Mouse (Mus musculus) intestine, embryonic 15.5 days (tissue): ENCODE results near the gene Tox2. TPM values are rescaled to one million over a fixed set of nuclear protein-coding genes. Genes with fewer than 3 reads are reported as not detected.

Experiments used
- ATAC-seq: fragments of 200-750 bp; cut with Nextera tagmentation; 2 replicates; pipeline ENCODE4 v1.8.0; 2017; ENCODE audit warnings: moderate TSS enrichment, moderate library complexity
- H3K27ac ChIP-seq: fragments of 300-500 bp; sonication (generic); 2 replicates; pipeline ENCODE4 v1.5.1; 2015; ENCODE audit warnings: mild to moderate bottlenecking, inconsistent platforms
- H3K27me3 ChIP-seq: fragments of 300-500 bp; sonication (generic); replicated peaks from 2 replicates; pipeline ENCODE4 v1.6.1; 2015; ENCODE audit warnings: inconsistent platforms
- H3K36me3 ChIP-seq: fragments of 300-500 bp; sonication (generic); 2 replicates; pipeline ENCODE4 v1.6.1; 2015; ENCODE audit warnings: inconsistent platforms
- H3K4me1 ChIP-seq: fragments of 300-500 bp; sonication (generic); replicated peaks from 2 replicates; pipeline ENCODE4 v1.6.1; 2015; ENCODE audit warnings: inconsistent platforms
- H3K4me2 ChIP-seq: fragments of 300-500 bp; sonication (generic); replicated peaks from 2 replicates; pipeline ENCODE4 v1.6.1; 2015; ENCODE audit warnings: mild to moderate bottlenecking, inconsistent platforms
- H3K4me3 ChIP-seq: fragments of 300-500 bp; sonication (generic); replicated peaks from 2 replicates; pipeline ENCODE4 v1.5.1; 2015; ENCODE audit warnings: inconsistent platforms
- H3K9ac ChIP-seq: fragments of 300-500 bp; sonication (generic); 2 replicates; pipeline ENCODE4 v1.6.1; 2015; ENCODE audit warnings: inconsistent platforms
- H3K9me3 ChIP-seq: fragments of 300-500 bp; sonication (generic); 2 replicates; pipeline ENCODE4 v1.6.1; 2016; ENCODE audit warnings: inconsistent platforms
- WGBS: fragments of 180-500 bp; shearing (Covaris S2); methylation state at CpG from one replicate; pipeline ENCODE4 v1.1.7; 2015; 5-methylcytosine and 5-hydroxymethylcytosine counted together
- polyA plus RNA-seq: library from polyadenylated mRNA; unstranded; fragments of >200 nt; fragmentation: Nextera tagmentation; extraction: Ambion mirVana; gene quantifications from 2 replicates; pipeline ENCODE4 v1.2.1, GENCODE M21; 2015

Gene Tox2
- polyA plus RNA-seq, 1 experiment from 2014 or later, result 6.1 TPM

- ATAC-seq, result no peak
- H3K9me3 ChIP-seq, result no peaks in the 10 kb centered on the region
- H3K27me3 ChIP-seq, result peaks cover 35% of the 10 kb centered on the region
Measured at GRCm38 (mm10) chr2:163207315-163207714, 4.4 kb downstream of the Tox2 start.

GRCm38 (mm10) chr2:163209139-163209538 lies 6.2 kb downstream of the Tox2 start:
- no peak for ATAC-seq
- Histone ChIP-seq H3K9ac (no peak overlapping the region), H3K4me2 (no peak overlapping the region), H3K36me3 (no peaks in the 10 kb centered on the region), H3K4me1 (peaks cover 8% of the 10 kb centered on the region), H3K27me3 (peaks cover 23% of the 10 kb centered on the region), H3K4me3 (no peak overlapping the region), H3K27ac (no peak overlapping the region), H3K9me3 (no peaks in the 10 kb centered on the region)
- 75% methylated on average over 8 of the region's 8 CpGs for WGBS

More at GRCm38 (mm10) chr2:163207315-163207714, 4.4 kb downstream of the Tox2 start:
- H3K4me3 ChIP-seq, result no peak overlapping the region
- no peak overlapping the region for H3K27ac ChIP-seq
- no peaks in the 10 kb centered on the region for H3K36me3 ChIP-seq
- H3K9ac ChIP-seq, result no peak overlapping the region
- 97% methylated on average over 2 of the region's 2 CpGs for WGBS
- peaks cover 18% of the 10 kb centered on the region for H3K4me1 ChIP-seq
- H3K4me2 ChIP-seq, result no peak overlapping the region

- Histone ChIP-seq H3K36me3 (no peaks in the 10 kb centered on the region), H3K4me3 (no peak overlapping the region), H3K9me3 (no peaks in the 10 kb centered on the region), H3K4me2 (no peak overlapping the region; the same call in 1 of the 2 replicates), H3K4me1 (peaks cover 2% of the 10 kb centered on the region; the same call in 1 of the 2 replicates), H3K9ac (no peak overlapping the region), H3K27ac (no peak overlapping the region), H3K27me3 (peaks cover 3% of the 10 kb centered on the region; the same call in 1 of the 2 replicates)
- 14% methylated on average over 3 of the region's 3 CpGs for WGBS
- ATAC-seq, result peak; percentile 93
Measured at GRCm38 (mm10) chr2:163213085-163213484, 10.2 kb downstream of the Tox2 start.

- Histone ChIP-seq H3K36me3 (no peaks in the 10 kb centered on the region), H3K9ac (no peak overlapping the region), H3K27ac (no peak overlapping the region), H3K9me3 (no peaks in the 10 kb centered on the region), H3K4me1 (peaks cover 2% of the 10 kb centered on the region; the same call in 1 of the 2 replicates), H3K4me3 (no peak overlapping the region), H3K27me3 (peaks cover 10% of the 10 kb centered on the region; the same call in 1 of the 2 replicates), H3K4me2 (no peak overlapping the region)
- WGBS, result 67% methylated on average over 3 of the region's 3 CpGs
- ATAC-seq, result no peak
Measured at GRCm38 (mm10) chr2:163218095-163218494, 15.2 kb downstream of the Tox2 start.

DNA sequence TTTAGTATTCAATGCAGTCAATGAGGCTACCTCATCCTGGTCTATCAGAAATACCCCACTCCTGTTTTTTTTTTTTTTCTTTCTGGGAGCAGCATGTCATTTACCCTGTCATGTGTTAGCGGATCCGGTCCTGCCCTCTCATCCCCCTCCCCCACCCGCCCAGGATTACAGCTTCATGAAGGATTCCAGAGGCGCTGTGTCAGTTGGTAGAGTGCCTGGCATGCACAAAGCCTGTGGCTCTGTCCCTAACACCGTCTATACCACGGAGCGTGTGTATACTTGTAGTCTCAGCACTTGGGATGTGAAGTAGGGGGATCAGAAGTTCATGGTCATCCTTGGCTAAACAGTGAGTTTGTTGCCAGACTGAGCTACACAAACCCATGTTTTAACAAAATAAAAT lies 15.6 kb downstream of the Tox2 start:
- Histone ChIP-seq H3K4me2 (no peak overlapping the region), H3K36me3 (no peaks in the 10 kb centered on the region), H3K27me3 (peaks cover 10% of the 10 kb centered on the region; the same call in 1 of the 2 replicates), H3K4me3 (no peak overlapping the region), H3K9ac (no peak overlapping the region), H3K27ac (no peak overlapping the region), H3K9me3 (no peaks in the 10 kb centered on the region), H3K4me1 (no peaks in the 10 kb centered on the region)
- ATAC-seq, result no peak
- 47% methylated on average over 7 of the region's 7 CpGs for WGBS

- no peak for ATAC-seq
- H3K4me1 ChIP-seq, result 0 out of 2 replicates have a peak, but pooled peaks cover 5% of the 10 kb centered on the region
- H3K9ac ChIP-seq, result no peak overlapping the region
- no peaks in the 10 kb centered on the region for H3K36me3 ChIP-seq
- H3K27me3 ChIP-seq, result peaks cover 10% of the 10 kb centered on the region; the same call in 1 of the 2 replicates
- no peak overlapping the region for H3K27ac ChIP-seq
- 42% methylated on average over 5 of the region's 5 CpGs for WGBS
- no peaks in the 10 kb centered on the region for H3K9me3 ChIP-seq
- H3K4me2 ChIP-seq, result no peak overlapping the region
- no peak overlapping the region for H3K4me3 ChIP-seq
Measured at GRCm38 (mm10) chr2:163219447-163219846, 16.5 kb downstream of the Tox2 start.

DNA sequence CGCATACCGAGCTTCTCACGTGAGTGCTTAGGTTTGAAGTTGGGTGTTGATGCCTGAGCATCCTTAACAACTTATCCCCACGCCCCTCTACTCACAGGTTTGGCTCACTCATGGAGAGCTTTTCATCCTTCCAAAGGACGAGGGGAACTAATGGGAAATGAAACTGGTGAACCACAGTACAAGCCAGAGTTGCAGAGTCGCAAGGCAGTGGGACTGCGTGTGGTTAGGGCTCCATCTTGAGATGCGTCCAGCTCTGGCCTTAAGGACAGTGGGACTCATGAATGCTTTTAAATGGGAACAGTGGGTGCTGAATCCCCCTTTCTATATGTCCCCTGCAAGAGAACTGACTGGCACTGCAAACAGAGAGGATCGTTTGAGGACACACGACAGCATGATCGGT lies 17.8 kb downstream of the Tox2 start:
- Histone ChIP-seq H3K9me3 (no peaks in the 10 kb centered on the region), H3K4me2 (no peak overlapping the region), H3K36me3 (no peaks in the 10 kb centered on the region), H3K9ac (no peak overlapping the region), H3K27ac (no peak overlapping the region), H3K27me3 (peaks cover 10% of the 10 kb centered on the region; the same call in 1 of the 2 replicates), H3K4me3 (no peak overlapping the region), H3K4me1 (0 out of 2 replicates have a peak, but pooled peaks cover 5% of the 10 kb centered on the region)
- no peak for ATAC-seq
- WGBS, result 90% methylated on average over 11 of the region's 11 CpGs

DNA sequence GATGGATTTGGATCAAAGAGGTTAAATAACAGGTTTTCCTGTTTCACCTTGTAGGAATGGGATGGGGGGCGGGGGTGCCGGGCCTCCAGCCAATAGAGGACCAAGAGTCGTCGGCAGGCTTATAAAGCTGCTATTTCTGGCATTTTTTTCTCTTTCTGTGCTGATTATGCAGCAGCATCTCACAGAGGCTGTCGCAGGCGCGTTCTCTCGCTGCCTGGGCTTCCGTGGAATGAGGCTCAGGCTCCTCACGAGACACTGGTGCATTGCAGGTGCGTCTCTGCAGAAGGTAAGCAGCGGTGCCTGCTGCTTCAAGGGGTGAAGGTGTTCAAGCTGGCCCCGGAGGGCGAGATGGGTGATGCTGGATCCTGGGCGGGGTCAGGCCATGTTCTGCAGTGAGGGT lies 22.4 kb downstream of the Tox2 start:
- Histone ChIP-seq H3K36me3 (no peaks in the 10 kb centered on the region), H3K27ac (no peak overlapping the region), H3K9ac (no peak overlapping the region), H3K9me3 (no peaks in the 10 kb centered on the region), H3K4me1 (peaks cover 10% of the 10 kb centered on the region; the same call in 1 of the 2 replicates), H3K4me3 (no peak overlapping the region), H3K4me2 (no peak overlapping the region), H3K27me3 (peaks cover 7% of the 10 kb centered on the region; the same call in 1 of the 2 replicates)
- ATAC-seq, result no peak
- WGBS, result 77% methylated on average over 15 of the region's 15 CpGs

DNA sequence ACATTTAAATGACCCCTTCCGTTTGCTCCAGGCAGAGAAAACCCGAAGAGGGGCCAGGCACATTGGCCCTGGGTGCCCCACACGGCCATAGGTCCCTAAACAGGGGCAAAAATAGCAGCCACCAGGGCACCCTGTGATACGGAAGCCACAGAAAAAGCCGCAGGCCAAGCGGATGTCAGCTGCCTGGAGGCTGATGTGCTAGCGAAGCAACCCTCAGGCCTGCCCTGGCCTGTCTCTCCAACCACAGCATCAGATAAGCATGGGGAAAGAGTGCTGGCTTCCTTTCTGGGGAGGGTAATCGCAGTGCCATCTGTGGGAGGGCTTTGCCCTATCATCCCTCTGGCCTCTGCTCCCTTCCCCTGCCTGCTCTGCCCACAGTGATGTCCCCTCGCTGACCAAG lies 26.1 kb downstream of the Tox2 start:
- ATAC-seq, result no peak
- Histone ChIP-seq H3K27me3 (peaks cover 5% of the 10 kb centered on the region), H3K36me3 (no peaks in the 10 kb centered on the region), H3K4me2 (no peak overlapping the region), H3K4me1 (peaks cover 10% of the 10 kb centered on the region), H3K27ac (no peak overlapping the region), H3K9me3 (no peaks in the 10 kb centered on the region), H3K4me3 (no peak overlapping the region), H3K9ac (no peak overlapping the region)
- 75% methylated on average over 9 of the region's 9 CpGs for WGBS

- H3K4me2 ChIP-seq, result no peak overlapping the region
- H3K9me3 ChIP-seq, result no peaks in the 10 kb centered on the region
- H3K27ac ChIP-seq, result no peak overlapping the region
- H3K4me3 ChIP-seq, result no peak overlapping the region
- ATAC-seq, result no peak
- 48% methylated on average over 13 of the region's 13 CpGs for WGBS
- peaks cover 5% of the 10 kb centered on the region for H3K27me3 ChIP-seq
- H3K36me3 ChIP-seq, result no peaks in the 10 kb centered on the region
- no peak overlapping the region for H3K9ac ChIP-seq
- H3K4me1 ChIP-seq, result peaks cover 8% of the 10 kb centered on the region
Measured at GRCm38 (mm10) chr2:163231781-163232534, 29.0 kb downstream of the Tox2 start.

DNA sequence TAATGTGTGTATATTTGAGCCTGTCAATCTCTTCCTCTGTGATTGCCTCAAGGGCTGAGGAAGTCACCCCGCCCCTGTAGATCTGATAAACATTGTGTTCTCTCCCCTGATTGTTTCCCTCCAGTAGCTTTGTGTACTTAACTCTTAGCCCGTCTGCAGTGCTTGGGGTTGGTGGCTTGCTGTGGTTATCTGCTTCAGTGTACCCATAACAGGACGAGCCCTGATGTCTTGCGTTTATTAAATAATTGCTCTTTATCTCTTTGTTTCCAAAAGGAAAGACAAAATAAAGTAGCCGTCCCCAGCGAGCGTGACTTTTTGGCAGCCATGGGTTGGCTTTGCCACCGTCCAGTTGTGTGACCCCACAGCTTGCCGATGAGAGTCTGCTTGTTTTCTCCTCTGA lies 30.7 kb downstream of the Tox2 start:
- no peak overlapping the region for H3K9ac ChIP-seq
- H3K27ac ChIP-seq, result no peak overlapping the region
- H3K4me3 ChIP-seq, result no peak overlapping the region
- H3K4me2 ChIP-seq, result no peak overlapping the region
- WGBS, result 54% methylated on average over 9 of the region's 9 CpGs
- H3K4me1 ChIP-seq, result peaks cover 9% of the 10 kb centered on the region
- ATAC-seq, result no peak
- H3K27me3 ChIP-seq, result peaks cover 5% of the 10 kb centered on the region
- no peaks in the 10 kb centered on the region for H3K9me3 ChIP-seq
- H3K36me3 ChIP-seq, result no peaks in the 10 kb centered on the region

DNA sequence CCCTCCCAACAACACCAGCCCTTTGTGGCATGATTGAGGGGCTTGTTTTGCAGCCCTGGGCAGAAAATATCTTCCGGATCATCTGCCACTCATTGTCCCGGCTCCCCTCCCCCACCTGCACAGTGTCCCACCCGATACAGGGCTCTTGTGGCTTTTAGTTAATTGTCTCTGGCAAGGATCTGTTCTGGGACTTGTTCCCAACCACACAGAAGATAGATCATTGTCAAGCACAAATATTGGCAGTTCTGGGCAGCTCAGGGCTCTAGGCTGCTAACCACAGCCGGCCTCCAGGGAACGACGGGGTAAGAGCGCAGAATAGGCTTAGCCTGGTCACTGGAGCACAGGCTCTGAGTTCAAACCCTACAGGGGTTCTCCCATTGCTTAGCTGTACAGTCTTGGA lies 33.1 kb downstream of the Tox2 start:
- Histone ChIP-seq H3K9me3 (no peaks in the 10 kb centered on the region), H3K27me3 (peaks cover 5% of the 10 kb centered on the region), H3K4me1 (peaks cover 9% of the 10 kb centered on the region), H3K27ac (no peak overlapping the region), H3K4me2 (no peak overlapping the region), H3K36me3 (no peaks in the 10 kb centered on the region), H3K4me3 (no peak overlapping the region), H3K9ac (no peak overlapping the region)
- WGBS, result 61% methylated on average over 7 of the region's 7 CpGs
- no peak for ATAC-seq
